Mouse (Mus musculus) midbrain, embryonic 12.5 days (tissue): ENCODE data around the gene Kcnk10. TPM values are rescaled to one million over a fixed set of nuclear protein-coding genes. Genes with fewer than 3 reads are reported as not detected.

Experiments
- ATAC-seq: fragments of 200-750 bp; cut with Nextera tagmentation; 2 replicates; pipeline ENCODE4 v1.8.0; 2017; ENCODE audit warnings: low read depth, moderate TSS enrichment, moderate library complexity; ENCODE audit not compliant: low FRiP score
- H3K27ac ChIP-seq: fragments of 300-500 bp; sonication (generic); replicated peaks from 2 replicates; pipeline ENCODE4 v1.5.1; 2016; ENCODE audit warnings: mild to moderate bottlenecking
- H3K27me3 ChIP-seq: fragments of 300-500 bp; sonication (generic); 2 replicates; pipeline ENCODE4 v1.6.1; 2016; ENCODE audit warnings: mild to moderate bottlenecking
- H3K36me3 ChIP-seq: fragments of 300-500 bp; sonication (generic); 2 replicates; pipeline ENCODE4 v1.6.1; 2016
- H3K4me1 ChIP-seq: fragments of 300-500 bp; sonication (generic); 2 replicates; pipeline ENCODE4 v1.6.1; 2016
- H3K4me2 ChIP-seq: fragments of 300-500 bp; sonication (generic); replicated peaks from 2 replicates; pipeline ENCODE4 v1.6.1; 2016; ENCODE audit warnings: mild to moderate bottlenecking, moderate library complexity
- H3K4me3 ChIP-seq: fragments of 300-500 bp; sonication (generic); 2 replicates; pipeline ENCODE4 v1.5.1; 2016; ENCODE audit warnings: mild to moderate bottlenecking
- H3K9ac ChIP-seq: fragments of 300-500 bp; sonication (generic); replicated peaks from 2 replicates; pipeline ENCODE4 v1.6.1; 2016; ENCODE audit warnings: mild to moderate bottlenecking, moderate library complexity
- H3K9me3 ChIP-seq: fragments of 300-500 bp; sonication (generic); 2 replicates; pipeline ENCODE4 v1.6.1; 2016; ENCODE audit warnings: mild to moderate bottlenecking
- WGBS: fragments of 180-500 bp; shearing (Covaris S2); methylation state at CpG from one replicate; pipeline ENCODE4 v1.1.7; 2016; 5-methylcytosine and 5-hydroxymethylcytosine counted together
- polyA plus RNA-seq: library from polyadenylated mRNA; unstranded; fragments of >200 nt; fragmentation: Nextera tagmentation; extraction: Ambion mirVana; gene quantifications from 2 replicates; pipeline ENCODE4 v1.2.1, GENCODE M21; 2016

Kcnk10 gene
- polyA plus RNA-seq, 1 experiment from 2014 or later, result 49.5 TPM

GRCm38 (mm10) chr12:98443754-98444153 is 134.4 kb downstream of the Kcnk10 start:
- Histone ChIP-seq H3K9me3 (no peaks in the 10 kb centered on the region), H3K4me1 (no peaks in the 10 kb centered on the region), H3K4me2 (no peak overlapping the region), H3K9ac (no peak overlapping the region), H3K4me3 (no peak overlapping the region), H3K27ac (no peak overlapping the region), H3K27me3 (no peaks in the 10 kb centered on the region), H3K36me3 (peaks cover 21% of the 10 kb centered on the region)
- WGBS, result 85% methylated on average over 3 of the region's 3 CpGs
- no peak for ATAC-seq

- Histone ChIP-seq H3K36me3 (peaks cover 58% of the 10 kb centered on the region), H3K4me1 (no peaks in the 10 kb centered on the region), H3K4me3 (no peak overlapping the region), H3K27me3 (no peaks in the 10 kb centered on the region), H3K9ac (no peak overlapping the region), H3K4me2 (no peak overlapping the region), H3K27ac (no peak overlapping the region), H3K9me3 (no peaks in the 10 kb centered on the region)
- WGBS, result 64% methylated on average over 2 of the region's 2 CpGs
- ATAC-seq, result no peak
Observed at GRCm38 (mm10) chr12:98438080-98438479, 140.0 kb downstream of the Kcnk10 start.

GRCm38 (mm10) chr12:98430683-98431082 is 147.4 kb downstream of the Kcnk10 start:
- H3K4me2 ChIP-seq, result no peak overlapping the region
- 87% methylated on average over 5 of the region's 5 CpGs for WGBS
- no peak overlapping the region for H3K27ac ChIP-seq
- H3K27me3 ChIP-seq, result no peaks in the 10 kb centered on the region
- no peak overlapping the region for H3K9ac ChIP-seq
- H3K9me3 ChIP-seq, result no peaks in the 10 kb centered on the region
- ATAC-seq, result no peak
- H3K4me3 ChIP-seq, result no peak overlapping the region
- peaks cover 39% of the 10 kb centered on the region for H3K36me3 ChIP-seq
- H3K4me1 ChIP-seq, result no peaks in the 10 kb centered on the region

DNA sequence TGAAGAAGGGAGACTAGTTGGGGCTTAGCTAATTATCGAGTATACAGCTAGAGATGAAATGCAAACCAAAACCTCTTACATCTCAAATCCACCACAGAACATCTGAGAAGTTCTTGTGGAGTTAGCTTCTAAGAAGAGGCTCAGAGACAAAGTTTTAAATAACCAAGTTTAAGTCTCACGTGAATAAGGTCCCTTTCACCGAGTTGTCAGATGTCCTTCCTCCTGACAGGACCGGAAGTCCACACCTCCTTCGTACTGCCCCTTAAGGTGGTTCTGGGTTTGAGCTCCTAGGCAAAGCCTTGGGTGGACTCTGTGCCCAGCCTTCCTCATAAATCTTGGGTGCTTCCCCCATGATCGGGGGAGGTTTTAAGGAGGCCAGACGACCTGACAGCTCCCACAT is 156.8 kb downstream of the Kcnk10 start:
- H3K27me3 ChIP-seq, result no peaks in the 10 kb centered on the region; the same call in 1 of the 2 replicates
- no peak overlapping the region for H3K4me3 ChIP-seq
- WGBS, result 88% methylated on average over 7 of the region's 7 CpGs
- no peak overlapping the region for H3K27ac ChIP-seq
- H3K4me1 ChIP-seq, result no peaks in the 10 kb centered on the region
- ATAC-seq, result no peak
- H3K4me2 ChIP-seq, result no peak overlapping the region
- H3K9ac ChIP-seq, result no peak overlapping the region
- no peaks in the 10 kb centered on the region for H3K36me3 ChIP-seq
- no peaks in the 10 kb centered on the region for H3K9me3 ChIP-seq

DNA sequence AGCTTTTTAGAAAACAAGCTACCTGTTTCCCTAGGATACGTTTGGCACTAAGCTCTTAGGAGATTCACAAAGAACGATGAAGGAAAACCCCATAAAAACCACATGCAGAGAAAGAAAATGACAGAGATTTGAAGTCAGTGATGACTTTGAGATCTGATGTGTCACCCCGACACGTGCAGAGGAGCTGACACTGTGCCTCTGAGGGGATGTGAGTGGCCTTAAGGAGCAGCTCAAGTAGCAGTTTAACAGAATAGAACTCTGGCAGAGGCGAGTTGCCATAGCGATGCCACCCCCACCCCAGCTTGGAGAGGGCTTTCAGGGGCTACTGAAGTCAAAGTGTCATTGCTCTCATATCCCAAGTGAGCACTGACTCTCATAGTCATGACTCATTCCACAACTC is 158.3 kb downstream of the Kcnk10 start:
- Histone ChIP-seq H3K4me2 (no peak overlapping the region), H3K36me3 (no peaks in the 10 kb centered on the region), H3K4me3 (no peak overlapping the region), H3K4me1 (no peaks in the 10 kb centered on the region), H3K27me3 (no peaks in the 10 kb centered on the region; the same call in 1 of the 2 replicates), H3K9me3 (no peaks in the 10 kb centered on the region), H3K27ac (no peak overlapping the region), H3K9ac (no peak overlapping the region)
- ATAC-seq, result no peak
- 45% methylated on average over 6 of the region's 6 CpGs for WGBS

DNA sequence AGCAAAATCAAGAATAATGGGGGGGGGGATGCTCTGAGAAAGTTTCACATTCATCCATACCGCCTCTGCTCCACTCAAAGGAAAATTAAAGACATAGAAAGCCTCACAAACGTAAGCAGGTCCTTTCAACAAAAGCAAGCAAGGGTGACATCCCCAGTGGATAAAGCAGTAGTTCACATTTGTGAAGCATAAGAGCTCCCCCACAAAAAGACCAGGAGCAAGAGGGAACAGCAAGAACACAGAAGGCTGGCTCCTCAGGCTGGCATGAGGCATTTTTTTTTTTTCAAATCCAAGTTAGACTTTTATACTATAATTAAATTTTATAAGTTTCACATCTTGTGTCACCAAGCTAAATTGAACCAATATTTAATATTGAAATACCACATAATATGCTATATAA is 168.5 kb downstream of the Kcnk10 start:
- Histone ChIP-seq H3K36me3 (no peaks in the 10 kb centered on the region), H3K4me2 (no peak overlapping the region), H3K9ac (no peak overlapping the region), H3K27me3 (no peaks in the 10 kb centered on the region), H3K9me3 (no peaks in the 10 kb centered on the region), H3K4me3 (no peak overlapping the region), H3K4me1 (0 out of 2 replicates have a peak, but pooled peaks cover 3% of the 10 kb centered on the region), H3K27ac (no peak overlapping the region)
- ATAC-seq, result no peak
- 38% methylated on average over 2 of the region's 2 CpGs for WGBS

GRCm38 (mm10) chr12:98406598-98406997 is 171.5 kb downstream of the Kcnk10 start:
- H3K9me3 ChIP-seq, result no peaks in the 10 kb centered on the region
- no peak overlapping the region for H3K27ac ChIP-seq
- 0 out of 2 replicates have a peak, but pooled peaks cover 3% of the 10 kb centered on the region for H3K4me1 ChIP-seq
- WGBS, result 56% methylated on average over 1 of the region's 1 CpGs
- H3K9ac ChIP-seq, result no peak overlapping the region
- no peaks in the 10 kb centered on the region for H3K36me3 ChIP-seq
- no peak overlapping the region for H3K4me3 ChIP-seq
- no peak overlapping the region for H3K4me2 ChIP-seq
- no peaks in the 10 kb centered on the region for H3K27me3 ChIP-seq
- no peak for ATAC-seq

GRCm38 (mm10) chr12:98406076-98406475 is 172.0 kb downstream of the Kcnk10 start:
- Histone ChIP-seq H3K4me3 (no peak overlapping the region), H3K27ac (no peak overlapping the region), H3K4me1 (0 out of 2 replicates have a peak, but pooled peaks cover 3% of the 10 kb centered on the region), H3K9ac (no peak overlapping the region), H3K4me2 (no peak overlapping the region), H3K9me3 (no peaks in the 10 kb centered on the region), H3K36me3 (no peaks in the 10 kb centered on the region), H3K27me3 (no peaks in the 10 kb centered on the region)
- ATAC-seq, result no peak
- WGBS, result 13% methylated on average over 4 of the region's 4 CpGs

- no peak overlapping the region for H3K4me2 ChIP-seq
- no peaks in the 10 kb centered on the region for H3K9me3 ChIP-seq
- H3K27ac ChIP-seq, result no peak overlapping the region
- H3K9ac ChIP-seq, result no peak overlapping the region
- 91% methylated on average over 4 of the region's 4 CpGs for WGBS
- H3K27me3 ChIP-seq, result no peaks in the 10 kb centered on the region
- H3K36me3 ChIP-seq, result no peaks in the 10 kb centered on the region
- no peak for ATAC-seq
- H3K4me3 ChIP-seq, result no peak overlapping the region
- no peaks in the 10 kb centered on the region for H3K4me1 ChIP-seq
Observed at GRCm38 (mm10) chr12:98396586-98396985, 181.5 kb downstream of the Kcnk10 start.

DNA sequence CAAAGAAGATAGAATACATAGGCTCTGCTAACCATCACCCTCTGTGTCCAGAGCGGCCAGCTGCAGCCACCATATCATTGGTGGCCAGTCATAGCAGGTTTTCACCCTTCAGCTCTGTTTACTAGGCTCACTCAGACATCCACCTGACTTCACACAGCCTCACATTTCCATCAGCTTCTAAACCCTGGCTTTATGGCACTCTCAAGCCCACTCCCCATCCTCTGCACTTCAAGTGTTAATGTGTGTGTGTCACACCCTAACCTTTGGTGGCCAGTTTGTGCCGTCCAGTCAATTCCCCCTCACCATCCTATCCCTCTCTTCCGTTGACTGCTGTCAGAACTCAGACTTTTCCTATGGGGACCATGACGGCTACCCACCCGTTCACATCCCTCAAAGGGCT is 184.0 kb downstream of the Kcnk10 start:
- WGBS, result 89% methylated on average over 5 of the region's 5 CpGs
- H3K27ac ChIP-seq, result no peak overlapping the region
- H3K36me3 ChIP-seq, result no peaks in the 10 kb centered on the region
- no peak overlapping the region for H3K4me3 ChIP-seq
- H3K4me2 ChIP-seq, result no peak overlapping the region
- H3K4me1 ChIP-seq, result no peaks in the 10 kb centered on the region
- no peak for ATAC-seq
- no peaks in the 10 kb centered on the region for H3K9me3 ChIP-seq
- no peak overlapping the region for H3K9ac ChIP-seq
- no peaks in the 10 kb centered on the region; the same call in 1 of the 2 replicates for H3K27me3 ChIP-seq

DNA sequence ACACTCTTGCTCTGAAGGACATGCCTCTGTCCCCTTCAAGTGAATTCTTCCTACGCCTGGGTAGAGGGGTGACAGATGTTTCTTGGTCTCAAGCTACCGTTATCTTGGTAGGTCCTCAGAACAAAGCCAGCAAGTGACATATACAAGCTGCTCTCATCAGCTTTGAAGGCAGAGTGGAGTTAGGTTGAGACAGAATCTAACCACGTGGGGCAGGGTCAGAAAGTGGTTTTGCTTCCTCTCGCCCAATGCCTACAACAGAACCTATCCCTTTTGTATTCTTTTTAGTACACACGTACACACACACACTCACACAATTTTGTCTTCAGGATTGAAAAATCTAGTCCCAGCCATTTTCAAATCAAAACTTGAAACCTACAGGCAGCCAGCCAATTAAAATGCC is 186.8 kb downstream of the Kcnk10 start:
- H3K27me3 ChIP-seq, result no peaks in the 10 kb centered on the region; the same call in 1 of the 2 replicates
- WGBS, result 81% methylated on average over 5 of the region's 5 CpGs
- H3K4me3 ChIP-seq, result no peak overlapping the region
- H3K4me1 ChIP-seq, result no peaks in the 10 kb centered on the region
- no peak overlapping the region for H3K4me2 ChIP-seq
- ATAC-seq, result no peak
- no peak overlapping the region for H3K9ac ChIP-seq
- no peak overlapping the region for H3K27ac ChIP-seq
- no peaks in the 10 kb centered on the region for H3K9me3 ChIP-seq
- no peaks in the 10 kb centered on the region for H3K36me3 ChIP-seq

GRCm38 (mm10) chr12:98389618-98390017 is 188.5 kb downstream of the Kcnk10 start:
- ATAC-seq, result no peak
- H3K9ac ChIP-seq, result no peak overlapping the region
- no peaks in the 10 kb centered on the region for H3K36me3 ChIP-seq
- H3K4me1 ChIP-seq, result no peaks in the 10 kb centered on the region
- H3K27me3 ChIP-seq, result no peaks in the 10 kb centered on the region; the same call in 1 of the 2 replicates
- no peak overlapping the region for H3K27ac ChIP-seq
- 93% methylated on average over 4 of the region's 4 CpGs for WGBS
- no peaks in the 10 kb centered on the region for H3K9me3 ChIP-seq
- H3K4me3 ChIP-seq, result no peak overlapping the region
- no peak overlapping the region for H3K4me2 ChIP-seq
